Mouse (Mus musculus): ENCODE results near the gene Phc3. TPM values are rescaled to one million over a fixed set of nuclear protein-coding genes. Genes with fewer than 3 reads are reported as not detected.

Gene Phc3
- polyA plus RNA-seq, 1 experiment: 4.6 TPM

DNA sequence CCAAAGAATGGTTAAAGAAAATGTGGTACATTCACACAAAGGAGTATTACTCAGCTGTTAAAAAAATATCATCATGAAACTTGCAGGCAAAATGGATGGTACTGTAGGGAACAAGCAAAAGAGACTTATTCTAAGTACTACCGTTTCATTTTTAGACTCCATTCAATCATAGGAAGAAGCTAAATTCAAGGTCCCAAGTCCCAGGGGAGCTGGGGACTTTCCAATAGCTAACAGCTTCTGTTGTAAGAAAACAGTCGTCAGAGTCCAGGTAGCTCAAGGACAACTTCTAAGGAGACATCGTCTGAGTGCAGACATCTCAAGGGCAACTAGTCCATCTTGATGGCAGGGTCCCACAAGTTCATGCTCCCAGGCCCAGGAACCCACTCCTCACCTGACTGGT is 41.6 kb downstream of the Phc3 start:
- H3K4me3 ChIP-seq (ENCODE audit: insufficient read depth, poor library complexity, severe bottlenecking): no peak overlapping the region
- H3ac ChIP-seq (ENCODE audit: control insufficient read depth, insufficient read length, low read depth): no peak overlapping the region
- H3K27me3 ChIP-seq (ENCODE audit: control insufficient read depth, insufficient read depth, insufficient read length): no peaks in the 10 kb centered on the region
- no peak for TF ChIP-seq CEBPB (IDR thresholded peaks at IDR 0.05; ENCODE audit: low read depth)
- TF ChIP-seq FOSL1 (IDR thresholded peaks at IDR 0.05; ENCODE audit: insufficient read depth, low read length, poor library complexity, severe bottlenecking): no peak
- no peak for TF ChIP-seq MAX (IDR thresholded peaks at IDR 0.05)
- H3K79me2 ChIP-seq (ENCODE audit: control insufficient read depth, insufficient read depth): peaks cover 22% of the 10 kb centered on the region
- H3K36me3 ChIP-seq (ENCODE audit: control insufficient read depth, insufficient read depth): peaks cover 46% of the 10 kb centered on the region
- peaks cover 10% of the 10 kb centered on the region for H3K79me3 ChIP-seq (ENCODE audit: low read depth)

DNA sequence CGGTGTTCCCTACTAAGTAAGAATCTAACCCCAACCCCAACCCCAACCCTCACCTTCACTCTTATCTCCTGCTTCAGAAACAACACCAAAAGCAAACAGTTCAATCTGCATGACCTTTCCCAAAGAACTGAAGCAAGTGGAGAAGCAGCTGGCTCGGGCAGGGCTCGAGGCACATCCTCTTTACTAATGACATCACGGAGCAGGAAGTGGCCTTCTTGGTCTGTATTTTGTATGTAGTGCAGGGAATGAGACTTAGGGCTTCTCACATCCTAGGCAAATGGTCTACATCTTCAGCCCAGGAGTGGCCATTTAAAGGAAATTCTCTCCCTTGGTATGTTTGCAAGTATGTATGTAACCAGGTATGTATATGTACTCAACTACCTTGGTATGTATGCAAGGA is 52.1 kb downstream of the Phc3 start:
- no peak overlapping the region for H3ac ChIP-seq (ENCODE audit: control insufficient read depth, insufficient read length, low read depth)
- H3K27me3 ChIP-seq (ENCODE audit: control insufficient read depth, insufficient read depth, insufficient read length): no peaks in the 10 kb centered on the region
- H3K79me3 ChIP-seq (ENCODE audit: low read depth): no peaks in the 10 kb centered on the region
- no peaks in the 10 kb centered on the region for H3K79me2 ChIP-seq (ENCODE audit: control insufficient read depth, insufficient read depth)
- no peak overlapping the region for H3K4me3 ChIP-seq (ENCODE audit: insufficient read depth, poor library complexity, severe bottlenecking)
- TF ChIP-seq MYOG (IDR thresholded peaks at IDR 0.05; ENCODE audit: control insufficient read depth, extremely low read depth, insufficient read length) (no peak), CTCF (IDR thresholded peaks at IDR 0.05; ENCODE audit: control insufficient read depth, insufficient read depth, insufficient read length) (no peak), FOSL1 (IDR thresholded peaks at IDR 0.05; ENCODE audit: insufficient read depth, low read length, poor library complexity, severe bottlenecking) (no peak), MAX (IDR thresholded peaks at IDR 0.05) (no peak), MYOD1 (IDR thresholded peaks at IDR 0.05; ENCODE audit: control insufficient read depth, insufficient read length, low read depth) (no peak), CEBPB (IDR thresholded peaks at IDR 0.05; ENCODE audit: low read depth) (no peak), USF1 (IDR thresholded peaks at IDR 0.05; ENCODE audit: low read depth) (no peak)
- H3K36me3 ChIP-seq (ENCODE audit: control insufficient read depth, insufficient read depth): peaks cover 66% of the 10 kb centered on the region

DNA sequence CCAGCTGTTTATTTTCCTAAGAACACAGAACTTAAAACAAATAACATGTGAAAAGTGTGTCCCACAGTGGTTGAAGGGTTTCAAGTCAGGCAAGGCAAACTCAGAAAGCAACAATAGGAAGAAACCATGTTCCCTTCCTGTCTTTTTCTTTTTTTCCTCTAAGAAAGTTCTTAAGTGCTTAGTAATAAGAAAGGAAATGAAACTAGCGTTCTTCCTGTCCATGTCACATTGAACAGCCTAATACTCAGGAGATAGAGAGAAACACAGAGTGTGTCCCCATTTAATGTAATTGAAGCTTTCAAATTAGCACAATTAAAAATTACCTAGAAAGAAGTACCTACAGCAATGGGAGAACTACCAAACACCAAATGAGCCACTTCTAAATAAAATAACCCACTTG is 64.6 kb downstream of the Phc3 start:
- no peaks in the 10 kb centered on the region for H3K27me3 ChIP-seq (ENCODE audit: control insufficient read depth, insufficient read depth, insufficient read length)
- H3ac ChIP-seq (ENCODE audit: control insufficient read depth, insufficient read length, low read depth): no peak overlapping the region
- peaks cover 26% of the 10 kb centered on the region for H3K36me3 ChIP-seq (ENCODE audit: control insufficient read depth, insufficient read depth)
- H3K79me2 ChIP-seq (ENCODE audit: control insufficient read depth, insufficient read depth): no peaks in the 10 kb centered on the region
- TF ChIP-seq FOSL1 (IDR thresholded peaks at IDR 0.05; ENCODE audit: insufficient read depth, low read length, poor library complexity, severe bottlenecking): no peak
- no peak for TF ChIP-seq MYOG (IDR thresholded peaks at IDR 0.05; ENCODE audit: control insufficient read depth, extremely low read depth, insufficient read length)
- no peak for TF ChIP-seq CEBPB (IDR thresholded peaks at IDR 0.05; ENCODE audit: low read depth)
- no peak for TF ChIP-seq MYOD1 (IDR thresholded peaks at IDR 0.05; ENCODE audit: control insufficient read depth, insufficient read length, low read depth)
- TF ChIP-seq USF1 (IDR thresholded peaks at IDR 0.05; ENCODE audit: low read depth): no peak
- no peak for TF ChIP-seq MAX (IDR thresholded peaks at IDR 0.05)
- no peak for TF ChIP-seq CTCF (IDR thresholded peaks at IDR 0.05; ENCODE audit: control insufficient read depth, insufficient read depth, insufficient read length)
- no peak overlapping the region for H3K4me3 ChIP-seq (ENCODE audit: insufficient read depth, poor library complexity, severe bottlenecking)
- no peaks in the 10 kb centered on the region for H3K79me3 ChIP-seq (ENCODE audit: low read depth)

DNA sequence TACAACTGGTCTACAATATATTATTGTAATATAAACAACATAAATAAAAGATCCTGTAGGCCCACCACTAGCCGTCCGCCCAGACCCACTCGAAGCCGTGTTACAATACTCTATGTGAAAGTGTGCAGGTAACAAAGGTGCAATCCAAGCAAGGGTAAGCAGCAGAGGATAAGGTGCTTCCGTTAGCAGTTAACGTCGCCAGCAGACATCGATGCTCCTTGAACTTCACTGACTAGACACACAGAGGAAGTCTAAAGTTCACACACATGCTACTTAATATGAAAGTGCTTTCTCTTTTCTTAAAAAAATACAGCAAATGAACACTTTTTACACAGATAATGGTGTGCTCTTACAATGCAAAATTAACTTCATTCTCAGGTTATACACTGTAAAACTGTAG is 69.8 kb downstream of the Phc3 start:
- Histone ChIP-seq H3K27me3 (ENCODE audit: control insufficient read depth, insufficient read depth, insufficient read length) (no peaks in the 10 kb centered on the region), H3K79me3 (ENCODE audit: low read depth) (no peaks in the 10 kb centered on the region), H3ac (ENCODE audit: control insufficient read depth, insufficient read length, low read depth) (no peak overlapping the region), H3K4me3 (ENCODE audit: insufficient read depth, poor library complexity, severe bottlenecking) (no peak overlapping the region), H3K79me2 (ENCODE audit: control insufficient read depth, insufficient read depth) (no peaks in the 10 kb centered on the region), H3K36me3 (ENCODE audit: control insufficient read depth, insufficient read depth) (peaks cover 42% of the 10 kb centered on the region)
- no peak for TF ChIP-seq CEBPB (IDR thresholded peaks at IDR 0.05; ENCODE audit: low read depth)
- no peak for TF ChIP-seq USF1 (IDR thresholded peaks at IDR 0.05; ENCODE audit: low read depth)
- no peak for TF ChIP-seq MYOD1 (IDR thresholded peaks at IDR 0.05; ENCODE audit: control insufficient read depth, insufficient read length, low read depth)
- no peak for TF ChIP-seq MAX (IDR thresholded peaks at IDR 0.05)
- TF ChIP-seq CTCF (IDR thresholded peaks at IDR 0.05; ENCODE audit: control insufficient read depth, insufficient read depth, insufficient read length): no peak
- no peak for TF ChIP-seq MYOG (IDR thresholded peaks at IDR 0.05; ENCODE audit: control insufficient read depth, extremely low read depth, insufficient read length)
- no peak for TF ChIP-seq FOSL1 (IDR thresholded peaks at IDR 0.05; ENCODE audit: insufficient read depth, low read length, poor library complexity, severe bottlenecking)

DNA sequence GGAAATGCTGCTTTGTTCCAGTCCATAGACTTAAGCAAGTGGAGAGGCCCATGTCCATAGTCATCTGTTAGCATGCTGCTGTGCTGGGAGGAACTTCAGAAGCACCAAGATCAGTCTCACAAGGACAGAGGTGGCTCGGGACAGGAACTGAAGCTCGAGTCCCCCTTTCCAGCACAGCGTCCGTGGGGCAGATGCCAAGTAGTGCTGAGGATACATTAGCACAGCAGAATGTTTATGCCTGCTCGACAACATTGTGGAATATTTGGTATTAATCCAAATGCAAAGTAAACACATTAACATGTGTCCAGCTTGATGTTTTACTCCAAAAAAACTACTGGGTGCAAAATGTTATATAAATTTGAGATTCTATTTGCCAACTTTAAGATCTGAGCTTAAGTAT is 72.5 kb downstream of the Phc3 start:
- peaks cover 52% of the 10 kb centered on the region for H3K36me3 ChIP-seq (ENCODE audit: control insufficient read depth, insufficient read depth)
- no peaks in the 10 kb centered on the region for H3K79me3 ChIP-seq (ENCODE audit: low read depth)
- TF ChIP-seq USF1 (IDR thresholded peaks at IDR 0.05; ENCODE audit: low read depth): no peak
- TF ChIP-seq CTCF (IDR thresholded peaks at IDR 0.05; ENCODE audit: control insufficient read depth, insufficient read depth, insufficient read length): no peak
- no peak for TF ChIP-seq MYOD1 (IDR thresholded peaks at IDR 0.05; ENCODE audit: control insufficient read depth, insufficient read length, low read depth)
- no peak for TF ChIP-seq MYOG (IDR thresholded peaks at IDR 0.05; ENCODE audit: control insufficient read depth, extremely low read depth, insufficient read length)
- no peak for TF ChIP-seq MAX (IDR thresholded peaks at IDR 0.05)
- no peak for TF ChIP-seq FOSL1 (IDR thresholded peaks at IDR 0.05; ENCODE audit: insufficient read depth, low read length, poor library complexity, severe bottlenecking)
- no peak for TF ChIP-seq CEBPB (IDR thresholded peaks at IDR 0.05; ENCODE audit: low read depth)
- no peaks in the 10 kb centered on the region for H3K79me2 ChIP-seq (ENCODE audit: control insufficient read depth, insufficient read depth)
- no peak overlapping the region for H3K4me3 ChIP-seq (ENCODE audit: insufficient read depth, poor library complexity, severe bottlenecking)
- no peaks in the 10 kb centered on the region for H3K27me3 ChIP-seq (ENCODE audit: control insufficient read depth, insufficient read depth, insufficient read length)
- no peak overlapping the region for H3ac ChIP-seq (ENCODE audit: control insufficient read depth, insufficient read length, low read depth)

DNA sequence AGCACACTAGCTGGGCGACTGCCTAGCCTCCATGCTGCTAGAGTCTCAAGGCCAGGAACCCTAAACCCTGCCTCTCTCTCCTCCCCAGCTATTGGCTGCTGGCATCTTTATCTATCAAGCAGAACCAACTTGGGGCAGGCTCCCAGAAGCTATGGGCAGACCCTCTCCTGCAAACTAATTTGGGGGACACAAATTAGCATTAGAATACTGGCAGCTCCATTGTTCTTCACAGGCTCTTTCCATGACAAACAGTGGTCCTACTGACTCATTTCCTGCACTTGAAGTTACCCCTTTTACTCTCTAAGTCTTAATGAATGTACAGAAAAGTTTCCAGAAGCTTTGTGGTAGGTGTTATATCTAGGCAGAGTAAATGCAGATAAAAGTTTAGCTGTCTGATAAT is 80.2 kb downstream of the Phc3 start:
- TF ChIP-seq MYOD1 (IDR thresholded peaks at IDR 0.05; ENCODE audit: control insufficient read depth, insufficient read length, low read depth): no peak
- H3K79me3 ChIP-seq (ENCODE audit: low read depth): no peaks in the 10 kb centered on the region
- no peak overlapping the region for H3K4me3 ChIP-seq (ENCODE audit: insufficient read depth, poor library complexity, severe bottlenecking)
- H3K36me3 ChIP-seq (ENCODE audit: control insufficient read depth, insufficient read depth): peaks cover 8% of the 10 kb centered on the region
- H3K79me2 ChIP-seq (ENCODE audit: control insufficient read depth, insufficient read depth): no peaks in the 10 kb centered on the region
- H3ac ChIP-seq (ENCODE audit: control insufficient read depth, insufficient read length, low read depth): no peak overlapping the region
- no peaks in the 10 kb centered on the region for H3K27me3 ChIP-seq (ENCODE audit: control insufficient read depth, insufficient read depth, insufficient read length)

Data from C2C12 (cell line).